Mouse (Mus musculus): ENCODE measurements around the gene Bcl2.

DNA sequence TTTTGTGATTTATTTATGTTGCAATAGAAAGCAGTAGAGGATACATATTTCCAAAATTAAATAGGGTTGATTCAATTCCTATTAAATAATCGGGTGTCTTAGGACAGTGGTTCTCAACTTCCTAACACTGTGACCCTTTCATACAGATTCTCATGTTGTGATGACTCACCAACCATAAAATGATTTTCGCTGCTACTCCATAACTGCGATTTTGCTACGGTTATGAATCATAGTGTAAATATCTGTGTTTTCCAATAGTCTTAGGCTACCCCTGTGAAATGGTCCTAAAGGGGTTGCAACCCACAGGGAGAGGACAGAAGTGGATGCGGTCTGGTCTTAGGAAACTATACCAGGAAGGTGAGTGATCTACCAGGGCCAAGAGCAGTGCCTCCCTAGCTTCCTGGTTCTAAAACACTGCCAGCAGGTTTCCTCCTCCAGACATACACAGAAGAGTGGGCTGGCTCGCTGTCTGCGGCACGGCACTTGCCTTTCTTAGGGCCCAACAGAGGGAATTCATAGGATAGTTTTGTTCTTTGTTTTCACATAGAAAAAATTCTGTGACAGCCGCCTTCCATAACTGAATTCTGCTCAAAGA is 13.5 kb downstream of the Bcl2 start:
- TF ChIP-seq CTCF (IDR thresholded peaks at IDR 0.05; ENCODE audit: low read depth) (no peak), EP300 (IDR thresholded peaks at IDR 0.05; ENCODE audit: low read depth) (no peak)

Data from heart, postnatal 0 days (tissue).